Mouse (Mus musculus) forebrain, embryonic 16.5 days (tissue): Measurements from ENCODE around the gene Cerk. TPM values are rescaled to one million over a fixed set of nuclear protein-coding genes. Genes with fewer than 3 reads are reported as not detected.
A peak's percentile ranks its signal among the peaks of the same experiment; 100 is the strongest.

Experiments
- ATAC-seq: fragments of 200-750 bp; cut with Nextera tagmentation; 2 replicates; pipeline ENCODE4 v1.8.0; 2017; ENCODE audit warnings: mild to moderate bottlenecking, moderate library complexity
- H3K27ac ChIP-seq: fragments of 300-500 bp; sonication (generic); 2 replicates; pipeline ENCODE4 v1.5.1; 2014; ENCODE audit warnings: low read length, control low read depth
- H3K27me3 ChIP-seq: fragments of 300-500 bp; sonication (generic); replicated peaks from 2 replicates; pipeline ENCODE4 v1.6.1; 2014; ENCODE audit warnings: low read length; ENCODE audit not compliant: control insufficient read depth, insufficient read depth
- H3K36me3 ChIP-seq: fragments of 300-500 bp; sonication (generic); 2 replicates; pipeline ENCODE4 v1.6.1; 2014; ENCODE audit not compliant: control insufficient read depth, insufficient read depth
- H3K4me1 ChIP-seq: fragments of 300-500 bp; sonication (generic); replicated peaks from 2 replicates; pipeline ENCODE4 v1.6.1; 2014; ENCODE audit warnings: low read length; ENCODE audit not compliant: control insufficient read depth, insufficient read depth
- H3K4me2 ChIP-seq: fragments of 300-500 bp; sonication (generic); 2 replicates; pipeline ENCODE4 v1.6.1; 2014; ENCODE audit warnings: mild to moderate bottlenecking, low read length, control low read depth
- H3K4me3 ChIP-seq: fragments of 300-500 bp; sonication (generic); replicated peaks from 2 replicates; pipeline ENCODE4 v1.5.1; 2014; ENCODE audit warnings: mild to moderate bottlenecking, low read length, control low read depth
- H3K9ac ChIP-seq: fragments of 300-500 bp; sonication (generic); replicated peaks from 2 replicates; pipeline ENCODE4 v1.6.1; 2014; ENCODE audit warnings: low read depth, low read length, control low read depth
- H3K9me3 ChIP-seq: fragments of 300-500 bp; sonication (generic); 2 replicates; pipeline ENCODE4 v1.6.1; 2016; ENCODE audit warnings: low read length; ENCODE audit not compliant: control insufficient read depth
- WGBS: fragments of 180-500 bp; shearing (Covaris S2); extraction: QIAGEN DNeasy Blood & Tissue Kit; methylation state at CpG from one replicate; pipeline ENCODE4 v1.1.7; 2014; 5-methylcytosine and 5-hydroxymethylcytosine counted together
- polyA plus RNA-seq: library from polyadenylated mRNA; unstranded; fragments of >200 nt; fragmentation: Nextera tagmentation; extraction: Ambion mirVana; gene quantifications from 2 replicates; pipeline ENCODE4 v1.2.1, GENCODE M21; 2015

Cerk gene
- polyA plus RNA-seq, 1 experiment from 2014 or later: 23.8 TPM

DNA sequence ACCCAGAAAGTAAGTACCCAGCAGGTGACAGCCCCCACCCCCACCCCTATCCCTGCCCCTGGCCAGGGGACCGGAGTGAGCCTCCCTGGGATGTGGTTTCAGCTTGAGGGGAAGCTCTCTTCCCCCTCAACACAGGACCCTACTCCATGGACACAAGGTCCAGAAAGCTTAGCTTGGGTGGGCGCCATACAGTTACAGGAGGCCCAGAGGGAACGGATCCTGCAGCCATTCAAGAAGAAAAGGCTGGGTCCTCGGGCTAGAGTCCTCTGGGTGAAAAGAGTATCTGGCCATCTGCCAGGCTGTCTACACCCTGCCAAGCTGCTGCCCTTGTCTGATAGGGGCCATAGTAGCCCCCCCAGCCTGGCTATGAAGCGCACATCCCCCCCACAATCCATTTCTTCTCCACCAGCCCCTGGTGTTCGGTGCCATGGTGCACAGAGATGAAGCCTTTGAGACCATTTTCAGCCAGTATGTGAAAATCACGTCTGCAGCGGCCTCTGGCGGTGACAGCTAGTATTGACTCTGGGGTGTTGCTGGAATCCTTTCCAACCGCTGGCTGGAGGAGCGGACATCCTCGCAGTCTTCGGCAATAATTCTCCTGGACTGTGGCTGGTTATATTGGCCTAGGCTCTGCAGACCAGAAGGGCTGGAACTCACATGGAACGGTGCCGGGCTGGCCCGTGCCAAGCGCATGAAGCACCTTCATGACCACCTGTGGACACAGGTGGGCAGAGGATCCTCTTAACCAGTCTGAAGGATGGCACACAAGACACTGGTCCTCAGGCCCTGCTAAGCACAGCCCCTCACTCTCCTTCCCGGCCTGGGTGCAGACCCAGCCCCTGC lies 50.8 kb downstream of the Cerk start:
- Histone ChIP-seq H3K9me3 (no peaks in the 10 kb centered on the region), H3K27me3 (no peaks in the 10 kb centered on the region), H3K4me2 (no peak overlapping the region), H3K4me3 (no peak overlapping the region), H3K36me3 (peaks cover 27% of the 10 kb centered on the region), H3K9ac (no peak overlapping the region), H3K4me1 (peaks cover 6% of the 10 kb centered on the region), H3K27ac (peak overlapping the region; percentile 57)
- ATAC-seq: peak; percentile 60
- whole genome bisulfite sequencing: 32% methylated on average over 18 of the region's 18 CpGs

DNA sequence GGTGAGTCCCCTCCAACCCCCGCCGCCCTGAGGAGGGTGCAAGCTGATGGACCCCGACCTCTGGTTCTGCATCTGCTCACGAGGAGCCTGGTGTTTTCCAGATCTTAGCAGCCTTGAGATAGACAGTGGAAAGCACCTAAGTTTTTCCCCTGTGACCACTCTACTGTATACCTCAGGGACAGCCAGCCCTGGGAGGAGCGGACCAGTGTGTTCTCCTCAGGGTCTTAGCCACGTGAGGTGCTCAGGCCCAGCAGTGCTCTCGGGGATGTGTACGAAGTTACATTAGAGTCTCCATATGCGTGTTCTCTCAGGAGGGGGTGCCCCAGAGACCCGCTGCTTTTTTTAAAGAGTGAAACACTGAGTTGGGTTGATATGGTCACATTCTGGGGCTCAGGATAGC lies 55.3 kb downstream of the Cerk start:
- Histone ChIP-seq H3K9me3 (no peaks in the 10 kb centered on the region), H3K9ac (no peak overlapping the region), H3K36me3 (peaks cover 42% of the 10 kb centered on the region), H3K27ac (no peak overlapping the region), H3K4me3 (no peak overlapping the region), H3K4me1 (peaks cover 7% of the 10 kb centered on the region), H3K4me2 (no peak overlapping the region), H3K27me3 (no peaks in the 10 kb centered on the region)
- no peak for ATAC-seq
- WGBS: 94% methylated on average over 10 of the region's 10 CpGs

DNA sequence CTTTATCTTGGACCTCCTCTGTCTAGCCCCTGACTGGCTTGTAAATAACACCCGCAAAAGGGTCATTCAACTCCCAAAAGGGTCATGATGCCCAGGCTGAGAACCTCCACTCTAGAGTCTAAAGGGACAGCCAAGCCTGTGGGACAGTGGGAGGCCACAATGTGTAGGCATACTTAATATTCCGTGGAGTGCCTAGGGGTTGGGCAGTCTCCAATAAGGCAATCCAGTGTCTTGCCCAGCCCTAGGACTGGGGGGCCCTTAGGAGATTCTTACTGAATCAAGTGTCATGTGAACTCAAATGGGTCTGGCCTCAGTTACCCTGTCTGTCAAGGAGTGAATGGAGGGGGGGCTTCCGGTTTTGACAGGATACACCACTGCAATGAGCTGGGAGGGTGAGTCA lies 56.9 kb downstream of the Cerk start:
- WGBS: 80% methylated on average over 3 of the region's 3 CpGs
- ATAC-seq: 0 out of 2 replicates have a peak, but pooled peaks have one; percentile 22
- H3K9me3 ChIP-seq: no peaks in the 10 kb centered on the region
- no peak overlapping the region for H3K9ac ChIP-seq
- no peak overlapping the region for H3K27ac ChIP-seq
- H3K4me1 ChIP-seq: peaks cover 4% of the 10 kb centered on the region; the same call in 1 of the 2 replicates
- H3K36me3 ChIP-seq: peaks cover 40% of the 10 kb centered on the region
- no peaks in the 10 kb centered on the region for H3K27me3 ChIP-seq
- H3K4me3 ChIP-seq: no peak overlapping the region
- no peak overlapping the region for H3K4me2 ChIP-seq

DNA sequence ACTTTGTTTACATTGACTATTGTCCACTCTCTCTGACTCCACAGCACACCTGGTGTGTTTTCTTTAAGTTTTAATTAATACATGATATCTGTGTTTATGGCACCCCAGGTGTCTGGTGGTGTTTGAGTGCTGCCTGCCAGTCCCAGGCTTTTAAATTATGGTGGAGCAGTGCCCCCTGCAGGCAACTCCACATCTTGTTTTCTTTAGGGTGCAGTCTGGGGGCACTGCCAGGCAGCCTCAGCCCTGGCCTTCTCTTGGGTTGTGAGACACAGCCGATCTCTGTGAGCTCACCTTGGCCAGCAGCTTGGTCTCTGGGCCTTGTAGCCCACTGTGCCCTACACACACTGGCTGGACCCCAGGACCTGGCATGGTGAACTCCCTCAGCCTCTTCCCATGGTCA lies 61.6 kb downstream of the Cerk start:
- H3K36me3 ChIP-seq: peaks cover 28% of the 10 kb centered on the region
- H3K4me1 ChIP-seq: peaks cover 4% of the 10 kb centered on the region; the same call in 1 of the 2 replicates

DNA sequence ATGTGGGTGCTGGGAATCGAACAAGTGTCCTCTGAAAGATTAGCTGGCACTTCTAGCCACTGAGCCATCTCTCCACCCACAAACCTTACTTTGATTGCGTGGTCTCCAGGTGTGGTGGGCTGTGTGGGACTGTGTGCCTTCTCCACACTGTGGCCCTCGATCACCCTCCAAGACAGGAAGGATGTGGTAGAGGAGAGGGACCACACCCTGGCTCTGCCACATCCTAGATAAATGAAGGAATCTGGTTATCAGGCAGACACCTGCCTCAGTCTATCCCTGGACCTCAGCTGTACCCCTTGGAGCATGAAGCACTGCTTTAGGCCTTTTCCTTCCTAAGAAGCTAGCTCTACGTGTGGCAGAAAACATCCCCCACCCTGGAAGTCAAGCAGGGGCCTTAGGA lies 62.5 kb downstream of the Cerk start:
- H3K4me3 ChIP-seq: no peak overlapping the region
- no peak overlapping the region for H3K27ac ChIP-seq
- peaks cover 4% of the 10 kb centered on the region; the same call in 1 of the 2 replicates for H3K4me1 ChIP-seq
- no peaks in the 10 kb centered on the region for H3K9me3 ChIP-seq
- ATAC-seq: no peak
- H3K36me3 ChIP-seq: peaks cover 28% of the 10 kb centered on the region
- no peak overlapping the region for H3K4me2 ChIP-seq
- no peak overlapping the region for H3K9ac ChIP-seq
- WGBS: 88% methylated on average over 4 of the region's 4 CpGs
- no peaks in the 10 kb centered on the region for H3K27me3 ChIP-seq

More for the DNA sequence above, 61.6 kb downstream of the Cerk start:
- WGBS: 39% methylated on average over 1 of the region's 1 CpGs
- Histone ChIP-seq H3K9me3 (no peaks in the 10 kb centered on the region), H3K9ac (no peak overlapping the region), H3K4me2 (no peak overlapping the region), H3K27me3 (no peaks in the 10 kb centered on the region), H3K27ac (no peak overlapping the region), H3K4me3 (no peak overlapping the region)
- peak; percentile 39; the same call in 1 of the 2 replicates for ATAC-seq

DNA sequence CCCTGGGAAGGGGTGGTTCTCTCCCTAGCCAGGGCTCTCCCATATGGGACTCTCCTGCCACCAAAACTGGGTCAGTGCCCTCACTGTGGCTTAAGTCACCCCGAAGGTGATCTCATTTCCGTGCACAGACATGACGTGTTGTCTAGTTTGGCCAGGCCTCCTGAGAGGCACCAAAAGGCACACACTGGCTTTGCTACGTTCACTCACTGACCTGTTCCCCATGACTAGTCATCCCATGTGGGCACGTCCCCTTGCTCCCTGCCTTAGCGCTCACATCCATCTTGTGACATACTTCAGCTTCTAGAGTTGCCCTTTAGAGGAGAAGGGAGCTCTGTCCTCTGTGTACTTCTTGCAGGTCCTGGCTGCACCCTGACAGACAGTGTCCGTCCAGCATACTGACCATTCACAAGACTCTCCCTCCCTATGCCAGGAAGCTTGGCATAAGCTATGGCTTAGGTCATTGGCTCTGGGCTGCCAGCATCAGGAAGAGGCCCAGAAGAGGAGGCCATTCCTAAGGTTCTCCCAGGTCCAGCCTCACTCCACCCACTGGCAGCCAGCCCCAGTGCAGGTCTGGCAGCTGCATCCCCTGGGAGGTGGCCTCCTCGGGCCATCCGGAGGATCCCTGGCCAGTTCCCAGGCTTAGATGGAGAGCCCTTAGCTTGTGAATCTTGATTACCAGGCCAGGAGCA lies 63.5 kb downstream of the Cerk start:
- Histone ChIP-seq H3K4me2 (no peak overlapping the region), H3K27me3 (no peaks in the 10 kb centered on the region), H3K9me3 (no peaks in the 10 kb centered on the region), H3K4me1 (peaks cover 9% of the 10 kb centered on the region), H3K36me3 (peaks cover 22% of the 10 kb centered on the region), H3K4me3 (no peak overlapping the region), H3K27ac (no peak overlapping the region), H3K9ac (no peak overlapping the region)
- ATAC-seq: no peak
- 89% methylated on average over 9 of the region's 9 CpGs for WGBS

DNA sequence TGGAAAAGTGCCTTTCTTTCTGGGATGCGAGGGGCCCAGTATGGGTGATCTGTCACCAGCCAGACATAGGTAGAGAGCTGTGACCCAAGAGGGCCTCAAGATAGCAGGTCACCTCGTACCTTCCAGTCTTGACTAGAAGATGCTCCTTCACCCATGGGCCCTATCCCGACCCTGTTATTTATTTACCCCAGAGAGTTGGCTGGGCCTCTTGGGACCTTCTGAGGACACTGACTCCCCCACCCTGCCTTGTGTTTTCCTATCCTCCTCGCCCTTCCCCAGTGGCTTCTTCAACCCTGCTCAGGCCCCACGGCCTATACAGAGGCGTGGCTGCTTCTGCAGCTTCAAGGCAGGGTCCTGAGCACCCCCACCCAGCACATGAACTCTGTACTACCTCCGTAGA lies 66.8 kb downstream of the Cerk start:
- Histone ChIP-seq H3K27me3 (no peaks in the 10 kb centered on the region), H3K4me2 (no peak overlapping the region), H3K4me1 (peaks cover 17% of the 10 kb centered on the region), H3K27ac (no peak overlapping the region), H3K9me3 (no peaks in the 10 kb centered on the region), H3K9ac (no peak overlapping the region), H3K36me3 (peaks cover 17% of the 10 kb centered on the region), H3K4me3 (no peak overlapping the region)
- 94% methylated on average over 7 of the region's 7 CpGs for WGBS
- no peak for ATAC-seq

DNA sequence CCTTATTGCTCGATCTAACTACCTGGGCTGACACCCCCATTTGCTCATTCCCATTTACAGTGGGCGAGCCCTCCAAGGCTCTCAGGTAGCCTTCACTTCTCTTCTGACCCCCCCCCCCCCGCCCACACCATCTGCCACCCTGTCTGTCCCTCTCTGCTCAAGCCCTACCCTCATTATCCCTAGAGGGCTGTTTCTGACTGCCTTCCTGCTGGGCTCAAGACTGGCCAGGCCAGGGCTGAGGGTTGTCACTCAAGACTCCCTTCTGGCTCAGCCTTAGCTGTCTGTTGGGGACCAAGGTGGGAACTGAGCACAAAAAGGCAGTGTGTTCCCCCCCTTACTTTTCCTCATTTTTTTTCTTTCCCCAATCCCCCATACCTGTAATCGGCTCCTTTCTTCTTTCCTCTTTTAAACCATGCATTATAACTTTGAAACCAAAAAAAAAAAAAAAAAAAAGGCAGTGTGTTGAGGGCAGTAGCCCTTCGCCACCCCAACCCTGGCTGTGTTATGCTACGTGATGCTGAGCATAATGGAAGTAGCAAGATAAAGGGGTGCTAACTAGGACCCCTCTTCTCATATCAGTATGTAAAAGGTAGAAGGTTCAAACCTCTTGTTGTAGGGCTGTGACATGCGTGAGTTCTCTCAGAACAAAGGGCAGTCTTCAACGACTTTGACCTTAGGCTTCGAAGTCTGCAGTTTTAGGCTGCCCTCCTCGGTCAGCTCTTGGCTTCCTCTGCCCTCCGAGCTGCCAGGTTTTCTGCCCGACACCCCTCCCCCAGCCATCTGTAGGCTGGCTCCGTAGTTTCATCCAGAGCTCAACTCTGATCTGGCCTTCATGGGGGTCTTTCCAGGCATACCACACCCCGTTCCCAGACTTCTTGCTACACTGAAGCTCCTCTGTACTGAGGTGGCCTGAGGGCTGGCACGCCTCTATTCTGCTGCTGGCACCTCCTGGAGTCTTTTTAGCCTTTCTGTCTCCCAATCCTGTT lies 68.5 kb downstream of the Cerk start:
- peaks cover 15% of the 10 kb centered on the region for H3K36me3 ChIP-seq
- ATAC-seq: no peak; the same call in 1 of the 2 replicates
- no peaks in the 10 kb centered on the region for H3K27me3 ChIP-seq
- H3K9ac ChIP-seq: no peak overlapping the region
- H3K4me2 ChIP-seq: no peak overlapping the region
- no peak overlapping the region for H3K4me3 ChIP-seq
- peaks cover 33% of the 10 kb centered on the region for H3K4me1 ChIP-seq
- no peaks in the 10 kb centered on the region for H3K9me3 ChIP-seq
- H3K27ac ChIP-seq: no peak overlapping the region
- WGBS: 64% methylated on average over 14 of the region's 15 CpGs
